In genomic region chr17:14693994-14694374, GRCm38 (mm10) we compare ENCODE assay signal across 8 mouse cellular contexts. TPM values are rescaled to one million over a fixed set of nuclear protein-coding genes. Genes with fewer than 3 reads are reported as not detected.
DNase-seq lines count a peak whose midpoint lies in the region; ATAC-seq and TF ChIP-seq lines count a peak whose summit lies in the region.

TSS of gene Thbs2 (minus strand) at chr17:14694235.

- peak; percentile 81 for DNase-seq in Muller cell, postnatal 12 days (ENCODE audit: inconsistent ontology term)
- peak; percentile 61 for DNase-seq in embryo, embryonic 10.5 days (ENCODE audit: low spot score)
- DNase-seq in liver, postnatal 0 days = no peak
- peak; percentile 32 for DNase-seq in ovary, postnatal 10 days (ENCODE audit: low spot score)
- DNase-seq in right cerebral cortex, postnatal 4 days = no peak
- no peak for DNase-seq in spleen, postnatal 4 days (ENCODE audit: low spot score in 2 of 2)

- H3K9ac ChIP-seq in intestine, embryonic 16.5 days (ENCODE audit: low read depth, low read length) = peak within 1 kb of the TSS; percentile 61
- peak within 1 kb of the TSS; percentile 7; the same call in 1 of the 2 replicates for H3K9ac ChIP-seq in liver, postnatal 0 days (replicated peaks)

- H3K36me3 ChIP-seq in intestine, embryonic 16.5 days (ENCODE audit: control insufficient read depth, insufficient read depth, low read length) = no peaks in the 10 kb centered on the region
- H3K36me3 ChIP-seq in liver, postnatal 0 days (replicated peaks; ENCODE audit: insufficient read depth, low read length) = no peaks in the 10 kb centered on the region

- H3K9me3 ChIP-seq in intestine, embryonic 16.5 days (ENCODE audit: control insufficient read depth, low read length) = no peaks in the 10 kb centered on the region
- H3K9me3 ChIP-seq in liver, postnatal 0 days (ENCODE audit: low read length) = no peaks in the 10 kb centered on the region

- H3K4me2 ChIP-seq in intestine, embryonic 16.5 days (ENCODE audit: low read depth, low read length) = peak within 1 kb of the TSS; percentile 42
- H3K4me2 ChIP-seq in liver, postnatal 0 days (ENCODE audit: low read depth, low read length) = peak within 1 kb of the TSS; percentile 38; the same call in 1 of the 2 replicates

- peak within 1 kb of the TSS; percentile 50 for H3K27ac ChIP-seq in intestine, embryonic 16.5 days (ENCODE audit: low read length)
- no peak within 1 kb of the TSS for H3K27ac ChIP-seq in liver, postnatal 0 days (ENCODE audit: low read depth)

- TF ChIP-seq EP300 in liver, postnatal 0 days (IDR thresholded peaks at IDR 0.05; ENCODE audit: low read depth) = no peak

- peak within 1 kb of the TSS; percentile 49 for H3K4me3 ChIP-seq in intestine, embryonic 16.5 days (ENCODE audit: low read length)
- H3K4me3 ChIP-seq in liver, postnatal 0 days (ENCODE audit: low read depth, low read length) = peak within 1 kb of the TSS; percentile 29

- no peaks in the 10 kb centered on the region; the same call in 1 of the 2 replicates for H3K4me1 ChIP-seq in intestine, embryonic 16.5 days (ENCODE audit: control insufficient read depth, insufficient read depth, low read length)
- H3K4me1 ChIP-seq in liver, postnatal 0 days (ENCODE audit: insufficient read depth) = no peaks in the 10 kb centered on the region

- 2% methylated on average over 14 of the region's 14 CpGs for WGBS in intestine, embryonic 16.5 days
- 7% methylated on average over 14 of the region's 14 CpGs for WGBS in liver, postnatal 0 days (ENCODE audit: insufficient replicate concordance)

- peak; percentile 54 for ATAC-seq in granulocyte monocyte progenitor cell, adult 5-6 weeks (replicated peaks; ENCODE audit: poor library complexity, severe bottlenecking)
- ATAC-seq in intestine, embryonic 16.5 days = peak; percentile 92
- ATAC-seq in liver, postnatal 0 days = no peak

- TF ChIP-seq CTCF in liver, postnatal 0 days (IDR thresholded peaks at IDR 0.05; ENCODE audit: low read depth) = no peak

- H3K27me3 ChIP-seq in intestine, embryonic 16.5 days (replicated peaks; ENCODE audit: control insufficient read depth, insufficient read depth, low read length) = no peaks in the 10 kb centered on the region
- H3K27me3 ChIP-seq in liver, postnatal 0 days (ENCODE audit: insufficient read depth, low read length) = no peaks in the 10 kb centered on the region

RNA-seq across cellular contexts. Expression of gene Thbs2, which starts in this region (rescaled TPM):
- not detected in 2 replicates for total RNA-seq in granulocyte monocyte progenitor cell, adult 5-6 weeks (2014; fragmentation: Nextera tagmentation)
- total RNA-seq in granulocyte monocyte progenitor cell, adult 5-6 weeks (2017) = under 0.01 TPM in 1 of 2 replicates, not detected in the other
- polyA plus RNA-seq in intestine, embryonic 16.5 days (2015; fragmentation: Nextera tagmentation; extraction: Ambion mirVana) = 49.6 and 55.1 TPM in 2 replicates
- 1.9 and 2.4 TPM in 2 replicates for polyA plus RNA-seq in liver, postnatal 0 days (2015; fragmentation: Nextera tagmentation; extraction: Ambion mirVana)

Comparison
In these comparisons a context has a peak if more than half of its experiments do, and no peak if none do; other contexts are left out.
1. RNA of gene Thbs2 (polyA plus RNA-seq): 49.6 to 55.1 TPM in intestine, embryonic 16.5 days; 1.9 to 2.4 TPM in liver, postnatal 0 days; every median in the first group is over 10 times any median in the second.
2. Peak in ATAC-seq in granulocyte monocyte progenitor cell, adult 5-6 weeks; RNA of the gene not detected or under 1 TPM.
3. DNase-seq: peak in Muller cell, postnatal 12 days (single experiment), embryo, embryonic 10.5 days (single experiment) and ovary, postnatal 10 days (single experiment); none in liver, postnatal 0 days (single experiment), right cerebral cortex, postnatal 4 days (single experiment) and spleen, postnatal 4 days (0 of 2).